Mouse (Mus musculus): ENCODE measurements at regions not wholly inside any gene's neighbourhood (a gene's known extent, or its start where the extent isn't known, plus 50 kb on each side); places are given as distances from the start of the nearest gene placed in this dataset.

DNA sequence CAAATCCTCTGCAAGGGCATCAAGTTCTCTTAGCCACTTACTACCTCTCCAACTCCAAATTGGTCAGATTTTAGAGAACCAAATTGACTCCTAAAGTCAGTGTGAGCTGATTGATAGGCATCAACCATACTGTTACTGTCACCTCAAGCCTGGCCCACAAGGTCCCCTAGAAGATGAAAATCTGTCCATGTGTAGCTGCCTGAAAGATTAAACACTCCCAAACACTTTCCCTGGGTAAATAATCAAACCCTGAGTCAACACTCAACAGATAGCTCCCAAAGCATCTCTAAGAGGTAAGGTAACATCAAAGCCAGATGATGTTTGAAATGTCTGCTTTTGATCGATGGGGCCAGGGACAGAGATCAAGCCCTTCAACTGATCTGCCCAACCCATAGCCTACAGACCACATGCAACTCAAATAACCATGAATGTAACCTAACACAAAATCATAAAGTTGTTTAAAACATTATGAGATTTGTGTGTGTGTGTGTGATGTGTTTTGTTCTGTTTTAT is 147.7 kb downstream of the Pfkfb3 start:
- no peak for TF ChIP-seq POLR2A (IDR thresholded peaks at IDR 0.05; ENCODE audit: control insufficient read depth, extremely low read depth, insufficient read depth, low read length, poor library complexity)
- no peak for TF ChIP-seq CTCF (IDR thresholded peaks at IDR 0.05; ENCODE audit: borderline replicate concordance, control insufficient read depth, extremely low read depth, insufficient read depth, low read length, poor library complexity)

All from thymus, adult 2 months (tissue).